Mouse (Mus musculus) urinary bladder, adult 2 months (tissue): ENCODE measurements around the gene Cyp2d34. TPM values are rescaled to one million over a fixed set of nuclear protein-coding genes. Genes with fewer than 3 reads are reported as not detected.

Experiments
- DNase-seq: peaks from one replicate; pipeline ENCODE4 v3.0.0; 2022; ENCODE audit warnings: low spot score
- polyA plus RNA-seq: library from polyadenylated mRNA; depleted of rRNA; stranded (reverse); fragments of >200 nt; gene quantifications from 2 replicates; pipeline ENCODE4 v1.2.3, GENCODE M21; 2012; rRNA removed

Cyp2d34 gene
- not detected in 2 replicates for polyA plus RNA-seq

DNA sequence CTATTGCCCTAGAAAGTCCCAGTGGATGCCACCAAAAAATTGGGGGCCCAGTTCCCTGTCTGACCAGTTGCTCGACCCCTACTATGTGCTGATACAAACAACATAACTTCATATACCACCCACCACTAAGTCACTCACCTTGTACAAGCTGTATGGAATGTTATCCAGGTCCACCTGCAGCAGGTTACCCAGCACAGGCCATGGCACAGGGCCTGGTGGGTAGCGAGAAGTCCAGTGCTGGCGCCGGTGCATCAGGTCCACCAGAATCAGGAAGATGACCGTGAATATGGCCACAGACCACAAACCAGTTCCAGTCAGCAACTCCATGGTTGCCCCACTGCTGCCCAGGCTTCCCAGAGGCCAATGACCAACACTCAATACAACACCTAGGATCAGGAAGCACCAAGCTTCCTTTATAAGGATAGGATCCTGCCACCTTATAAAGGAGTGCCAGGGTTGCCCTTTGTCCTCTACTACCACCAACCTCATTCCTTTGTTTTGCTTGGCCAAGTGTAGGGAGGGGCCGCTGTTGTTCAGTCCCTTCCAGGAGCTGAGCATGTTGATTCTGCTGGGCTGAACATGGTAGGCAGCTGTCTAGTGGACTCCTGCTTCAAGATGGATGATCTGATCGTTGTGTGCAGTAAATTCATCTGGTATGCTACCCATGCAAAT is at the start of gene Cyp2d34:
Cyp2d34 (minus strand) TSS at position 416 of the 672 bp plus-strand sequence.
- no peak for DNase-seq

DNA sequence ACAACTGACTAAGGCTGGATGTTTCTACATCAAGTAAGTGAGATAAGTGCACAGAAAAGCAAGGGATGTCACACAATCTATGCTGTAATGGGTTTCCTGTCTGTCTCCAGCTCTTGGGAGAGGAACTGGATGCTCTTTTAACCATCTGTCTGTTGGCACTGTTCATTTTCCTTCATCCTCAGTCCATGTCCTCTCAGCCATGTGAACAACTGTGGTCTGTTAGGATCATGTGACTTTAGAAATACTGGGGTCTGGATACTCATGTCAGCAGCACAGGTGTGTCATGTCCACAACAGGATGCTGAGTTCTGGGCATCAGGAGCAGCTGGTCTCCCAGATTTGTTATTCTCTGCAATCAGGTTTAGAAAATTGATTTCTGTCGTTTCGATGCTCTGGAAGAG is 35.6 kb upstream of the Cyp2d34 start:
- DNase-seq, result no peak

DNA sequence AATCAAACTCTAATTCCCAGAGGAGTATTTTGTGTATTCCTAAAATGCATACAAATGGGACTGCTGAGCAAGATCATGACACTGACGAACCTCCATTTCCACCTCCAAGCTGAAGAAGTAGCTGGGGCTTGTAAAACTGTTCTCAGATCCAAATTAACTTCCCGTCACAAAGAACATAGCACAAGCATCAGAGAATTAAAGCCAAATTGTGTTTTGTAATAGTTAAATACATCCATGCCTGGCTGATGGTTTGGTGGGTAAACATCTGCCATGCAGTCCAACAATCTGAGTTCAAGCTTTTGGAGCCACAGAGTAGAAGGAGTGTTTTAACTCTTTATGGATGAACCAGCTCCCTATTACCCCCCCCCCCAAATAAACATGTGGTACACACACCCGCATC is 23.6 kb upstream of the Cyp2d34 start:
- DNase-seq, result no peak

DNA sequence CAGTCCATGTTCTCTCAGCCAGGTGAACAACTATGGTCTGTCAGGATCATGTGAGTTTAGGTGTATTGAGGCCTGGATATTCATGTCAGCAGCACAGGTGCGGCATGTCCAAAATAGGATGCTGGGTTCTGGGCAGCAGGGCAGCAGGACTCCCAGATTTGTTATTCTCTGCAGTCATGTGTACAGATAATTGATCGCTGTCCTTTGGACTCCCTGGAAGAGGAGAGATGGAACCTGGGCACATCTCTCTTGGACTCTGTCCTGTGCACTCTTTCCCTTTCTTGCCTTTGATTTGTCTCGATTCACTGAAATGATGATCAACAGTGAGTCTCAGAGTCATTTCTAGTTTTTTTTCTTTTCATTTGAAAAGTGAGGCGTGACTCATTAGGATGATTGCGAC is 23.0 kb upstream of the Cyp2d34 start:
- no peak for DNase-seq

DNA sequence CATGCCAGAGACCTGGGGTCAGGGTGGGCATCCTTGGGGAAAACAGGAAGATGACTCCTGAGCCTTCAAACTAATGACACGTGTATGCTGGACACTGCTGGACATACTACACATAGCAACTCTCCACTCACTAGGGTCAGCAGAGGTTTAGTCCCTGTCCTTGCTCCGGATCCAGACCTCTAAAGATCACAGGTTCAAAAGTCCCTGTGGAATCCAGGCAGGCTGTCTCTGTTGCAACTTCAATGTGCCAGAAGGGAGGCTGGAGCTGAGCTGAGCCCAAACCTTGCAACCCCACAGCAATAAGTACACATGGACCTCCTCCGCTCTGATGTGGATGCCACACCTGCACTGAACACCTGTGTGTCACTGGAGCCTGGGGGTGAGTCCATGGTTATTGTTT is 22.0 kb upstream of the Cyp2d34 start:
- no peak for DNase-seq

DNA sequence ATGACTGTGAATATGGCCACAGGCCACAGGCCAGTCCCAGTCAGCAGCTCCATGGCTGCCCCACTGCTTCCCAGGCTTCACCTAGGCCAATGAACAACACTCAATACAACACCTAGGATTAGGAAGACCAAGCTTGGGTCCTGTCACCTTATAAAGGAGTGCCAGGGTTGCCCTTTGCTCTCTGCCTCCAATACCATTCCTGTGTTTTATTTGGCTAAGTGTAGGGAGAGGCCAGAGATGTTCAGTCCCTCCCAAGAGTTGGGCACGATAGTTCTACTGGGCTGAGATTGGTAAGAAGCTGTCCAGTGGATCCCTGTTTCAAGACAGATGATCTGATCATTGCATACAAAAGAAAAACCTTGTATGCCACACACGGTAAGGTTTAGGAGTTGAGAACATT is 21.2 kb upstream of the Cyp2d34 start:
- no peak for DNase-seq

DNA sequence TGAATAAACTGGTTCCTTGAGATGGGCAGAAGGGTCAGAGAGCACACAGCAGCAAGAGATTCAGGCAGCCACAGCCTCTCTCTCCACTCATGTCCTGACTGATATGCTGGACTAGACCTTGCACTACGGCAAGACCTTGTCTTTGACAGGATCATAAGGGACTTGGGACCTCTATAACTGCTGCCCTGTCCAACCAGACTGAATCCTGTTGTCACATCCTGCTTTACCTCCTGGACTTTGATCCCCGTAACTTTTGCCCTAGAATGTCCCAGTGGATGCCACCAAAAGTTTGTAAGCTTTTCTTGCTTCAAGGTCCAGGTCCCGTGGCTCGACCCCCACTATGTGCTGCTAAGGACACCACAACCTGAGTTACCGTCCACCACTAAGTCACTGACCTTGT is 20.6 kb upstream of the Cyp2d34 start:
- DNase-seq, result no peak

DNA sequence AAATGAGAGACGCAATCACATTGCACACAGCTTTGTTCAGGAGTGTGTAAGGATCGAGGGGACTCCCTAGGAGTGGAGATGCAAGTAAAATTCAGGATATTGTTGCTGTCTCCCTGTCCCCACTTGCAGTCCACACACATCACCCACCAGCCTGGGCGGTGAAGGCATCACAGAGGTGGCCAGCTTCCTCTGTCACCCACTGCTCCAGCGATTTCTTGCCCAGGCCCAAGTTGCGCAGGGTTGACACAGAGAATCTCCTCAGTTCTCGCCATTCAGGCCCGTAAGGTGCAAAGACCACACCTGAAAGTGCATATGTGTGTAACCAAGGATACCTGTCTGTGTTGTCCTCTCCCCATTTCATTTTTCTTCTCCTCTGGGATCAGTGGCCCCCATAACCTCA is 19.5 kb upstream of the Cyp2d34 start:
- DNase-seq, result no peak

DNA sequence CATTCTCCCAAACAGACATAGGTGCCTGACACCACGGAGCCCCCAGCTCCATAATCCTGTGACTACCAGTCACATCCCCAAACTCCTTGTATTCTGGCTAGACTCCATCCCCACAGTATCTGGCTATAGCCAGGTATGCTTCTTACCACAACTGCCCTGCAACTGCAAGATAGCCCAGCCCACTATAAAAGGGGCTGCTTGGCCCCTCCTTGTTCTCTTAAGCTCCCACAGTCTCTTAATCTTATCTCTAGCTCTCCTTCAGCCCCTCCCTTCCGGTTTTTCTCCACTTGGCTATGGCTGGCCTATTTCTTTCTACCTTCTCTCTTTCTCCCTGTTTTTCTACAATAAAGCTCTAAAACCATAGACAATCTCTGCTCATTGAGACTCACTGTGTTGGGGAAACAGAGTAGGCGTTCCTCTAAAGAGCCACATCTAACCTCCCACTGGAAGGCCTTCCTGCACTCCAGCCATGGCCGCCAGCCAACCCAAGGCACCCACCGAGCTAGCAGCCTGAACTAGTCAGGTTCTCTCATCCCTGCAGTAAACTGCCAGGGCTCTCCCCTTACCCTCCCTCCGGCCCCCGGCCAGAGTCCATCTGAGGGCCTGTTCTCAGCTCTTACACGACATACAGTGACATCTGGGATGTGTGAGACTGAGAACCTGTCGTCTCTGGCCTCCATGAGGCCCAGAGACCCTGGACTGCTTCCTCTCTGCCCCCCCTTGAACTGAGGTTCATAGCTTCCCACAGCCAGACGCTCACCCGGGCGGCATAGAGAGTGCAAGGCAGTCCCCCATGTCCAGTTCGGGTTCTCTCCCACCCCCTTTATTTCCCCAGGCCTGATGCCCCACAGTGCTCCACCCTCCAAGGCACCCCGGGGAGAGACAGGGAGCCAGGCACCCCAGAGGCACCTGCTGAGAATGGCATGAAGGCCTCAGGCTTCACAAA is 16.7 kb upstream of the Cyp2d34 start:
- DNase-seq, result no peak

DNA sequence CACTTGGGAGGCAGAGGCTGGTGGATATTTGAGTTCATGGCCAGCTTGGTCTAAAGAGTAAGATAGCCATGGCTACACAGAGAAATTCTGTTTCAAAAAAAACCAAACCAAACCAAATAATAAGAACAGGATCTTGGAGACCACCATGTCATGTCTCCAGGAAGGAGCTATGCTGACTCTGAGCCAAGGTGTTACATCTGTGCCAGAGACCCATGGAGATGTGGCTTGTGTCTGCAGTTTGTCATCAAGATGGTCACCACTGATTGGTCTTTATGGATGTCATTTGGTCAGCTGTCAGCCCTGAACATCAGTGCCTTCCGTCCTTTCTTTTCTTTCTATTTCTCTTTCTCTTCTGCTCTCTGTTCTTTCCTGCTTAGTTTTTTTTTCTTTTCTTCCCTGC is 14.2 kb upstream of the Cyp2d34 start:
- DNase-seq, result no peak

DNA sequence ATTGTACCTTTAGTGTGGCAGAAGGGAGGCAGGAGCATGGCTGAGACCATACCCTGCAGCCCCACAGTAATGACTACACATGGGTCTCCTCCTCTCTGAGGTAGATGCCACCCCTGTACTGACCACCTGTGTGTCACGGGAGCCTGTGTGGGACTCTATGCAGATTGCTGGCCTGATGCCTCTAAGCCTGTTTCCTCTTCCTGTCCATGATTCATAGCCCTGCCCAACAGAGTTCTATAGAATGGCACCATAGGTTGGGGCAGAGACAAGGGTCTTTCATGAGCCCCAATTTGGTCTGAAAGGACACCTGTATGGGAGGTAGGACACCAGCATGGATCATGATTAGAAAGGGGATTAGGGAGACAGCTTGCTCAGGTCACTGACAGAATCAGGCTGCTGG is 1.2 kb upstream of the Cyp2d34 start:
- DNase-seq, result no peak

DNA sequence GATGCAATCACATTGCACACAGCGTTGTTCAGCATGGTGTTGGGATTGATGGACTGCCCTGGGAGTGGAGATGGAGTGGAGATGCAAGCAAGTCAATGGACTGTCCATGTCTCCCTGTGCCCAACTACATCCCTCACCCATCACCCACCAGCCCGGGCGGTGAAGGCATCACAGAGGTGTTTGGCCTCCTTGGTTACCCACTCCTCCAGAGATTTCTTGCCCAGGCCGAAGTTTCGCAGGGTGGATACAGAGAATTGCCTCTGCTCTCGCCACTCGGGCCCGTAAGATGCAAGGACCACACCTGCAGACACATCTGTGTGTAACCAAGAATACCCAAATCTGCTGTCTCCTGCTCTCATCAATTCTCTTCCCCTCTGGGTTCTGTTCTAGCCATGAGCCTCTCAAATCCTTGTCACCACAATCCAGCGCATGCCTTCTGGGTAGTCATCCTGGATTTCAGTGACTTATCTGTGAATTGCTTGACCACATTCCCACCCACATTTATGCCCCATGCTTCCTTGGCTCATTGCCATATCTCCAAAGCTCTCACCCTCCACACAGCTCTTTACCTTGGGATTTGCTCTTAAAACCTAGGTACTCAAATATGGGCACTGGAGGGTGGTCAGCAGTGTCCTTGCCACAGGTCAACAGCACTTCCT is 2.3 kb downstream of the Cyp2d34 start:
- no peak for DNase-seq

DNA sequence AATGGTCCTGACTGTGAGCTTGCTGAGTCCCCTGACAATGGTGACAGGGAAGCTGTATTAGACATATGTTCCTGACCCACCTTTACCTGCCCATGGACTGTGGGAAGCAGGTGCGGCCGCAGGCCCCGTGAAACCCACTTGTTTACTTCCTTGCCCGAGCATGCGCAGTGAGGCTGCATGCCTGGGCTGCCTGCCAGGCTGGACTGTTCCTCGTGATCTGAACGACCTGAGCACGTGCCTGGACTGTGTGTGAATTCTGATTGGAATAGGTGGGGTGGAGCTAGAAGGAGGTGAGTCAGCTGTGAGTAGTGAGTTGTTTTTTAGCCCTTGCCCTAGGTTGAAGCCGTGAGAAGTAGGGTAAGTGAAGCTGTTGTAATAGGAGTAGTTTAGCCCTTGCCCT is 38.1 kb downstream of the Cyp2d34 start:
- no peak for DNase-seq

DNA sequence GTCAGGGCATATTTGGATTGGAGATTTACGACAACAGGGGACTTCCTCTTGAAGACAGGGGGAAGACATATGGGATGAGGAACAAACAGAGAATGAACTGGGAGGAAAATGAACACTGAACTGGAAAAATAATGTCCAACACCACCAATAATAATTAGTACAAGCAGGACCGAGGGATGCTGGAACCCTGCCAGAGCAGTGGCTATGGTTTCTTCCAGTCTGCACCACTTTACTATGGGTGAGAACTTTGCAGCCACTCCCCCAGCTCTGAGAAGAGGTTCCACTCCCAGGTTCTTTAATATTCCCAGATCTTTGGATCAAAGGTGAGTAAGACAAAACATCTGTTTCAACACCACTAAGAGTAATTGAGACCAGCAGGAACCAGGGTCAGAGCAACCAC is 41.7 kb downstream of the Cyp2d34 start:
- no peak for DNase-seq

DNA sequence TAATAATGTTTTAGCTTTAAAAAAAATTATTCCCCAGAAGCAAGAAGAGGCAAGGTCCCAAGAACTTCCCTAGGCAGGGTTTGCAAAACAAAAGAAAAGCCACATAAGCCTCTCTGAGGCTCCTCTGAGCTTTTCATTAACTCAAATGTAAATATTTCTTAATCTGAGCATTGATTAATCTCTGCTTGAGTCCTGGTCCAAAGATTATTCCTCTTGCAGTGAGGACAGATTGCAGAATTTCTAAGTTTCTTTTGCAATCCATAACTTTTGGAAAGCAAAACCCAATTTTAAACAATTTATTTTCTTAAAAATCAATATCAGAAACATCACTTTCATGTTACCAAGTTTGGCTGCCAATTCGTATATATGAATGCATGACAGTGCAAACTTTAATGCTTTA is 47.9 kb downstream of the Cyp2d34 start:
- no peak for DNase-seq

Other genes starting within 250 kb of the Cyp2d34 start
- gene Cyp2d22, start 240.7 kb downstream of the Cyp2d34 start, polyA plus RNA-seq, result 52.5 and 56.2 TPM in 2 replicates
- gene Cyp2d11, start 226.9 kb downstream of the Cyp2d34 start, polyA plus RNA-seq, result not detected in 2 replicates
- 0.07 TPM in 1 of 2 replicates, not detected in the other for gene Cyp2d10, start 213.8 kb downstream of the Cyp2d34 start, polyA plus RNA-seq
- not detected in 2 replicates for gene Cyp2d9, start 187.5 kb downstream of the Cyp2d34 start, polyA plus RNA-seq
- gene Cyp2d12, start 65.9 kb downstream of the Cyp2d34 start, polyA plus RNA-seq, result 0.28 and 0.72 TPM in 2 replicates
- not detected in 2 replicates for gene Cyp2d40, start 143.2 kb upstream of the Cyp2d34 start, polyA plus RNA-seq
- 0.03 and 0.15 TPM in 2 replicates for gene Cyp2d26, start 173.3 kb upstream of the Cyp2d34 start, polyA plus RNA-seq